Mouse (Mus musculus) ES-CJ7 (cell line): ENCODE data around the gene Cyb5rl.
A peak's percentile ranks its signal among the peaks of the same experiment; 100 is the strongest.
"Not testable (repeated sequence)": the region's sequence is repeated elsewhere in the genome, so short reads cannot be mapped to it uniquely, and the experiment has no call there.

ENCODE experiments used
- DNase-seq: peaks from one replicate; pipeline ENCODE4 v3.0.0; 2011; ENCODE audit warnings: low read depth, low spot score

Gene Cyb5rl

DNA sequence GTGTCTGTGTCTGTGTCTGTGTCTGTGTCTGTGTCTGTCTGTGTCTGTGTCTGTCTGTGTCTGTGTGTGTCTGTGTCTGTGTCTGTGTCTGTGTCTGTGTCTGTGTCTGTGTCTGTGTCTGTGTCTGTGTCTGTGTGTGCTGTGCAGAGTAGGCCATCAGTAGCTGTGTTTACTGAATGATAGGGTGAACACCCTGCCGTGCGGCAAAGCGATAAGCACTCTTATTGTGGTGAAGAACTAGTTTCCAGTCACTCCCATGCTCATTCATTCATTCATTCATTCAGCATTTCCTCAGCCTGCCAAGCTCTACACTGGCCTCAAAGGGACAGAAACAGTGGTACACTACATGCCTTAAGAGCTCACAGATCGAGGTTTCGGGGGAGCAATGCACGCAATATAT is 42.4 kb downstream of the Cyb5rl start:
- not testable (repeated sequence) for DNase-seq

DNA sequence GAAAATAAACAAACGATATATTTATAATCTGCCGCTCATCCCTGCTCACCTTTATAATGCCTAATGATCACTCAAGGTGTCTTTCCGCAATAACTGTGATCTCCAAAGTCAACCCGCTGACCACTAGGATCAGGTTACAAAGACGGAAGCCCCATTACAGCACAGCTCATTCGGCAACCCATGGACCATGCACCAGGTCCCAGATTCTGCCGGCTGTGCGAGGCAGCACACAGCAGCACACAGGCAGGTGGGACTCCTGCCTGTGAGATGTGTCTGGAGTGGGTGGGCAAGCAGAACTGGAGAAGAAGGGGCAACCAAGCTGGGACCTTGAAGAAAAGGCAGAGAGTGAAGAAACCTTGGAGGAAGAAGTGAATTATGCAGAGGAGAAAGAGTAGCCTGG is 47.5 kb downstream of the Cyb5rl start:
- DNase-seq: no peak

DNA sequence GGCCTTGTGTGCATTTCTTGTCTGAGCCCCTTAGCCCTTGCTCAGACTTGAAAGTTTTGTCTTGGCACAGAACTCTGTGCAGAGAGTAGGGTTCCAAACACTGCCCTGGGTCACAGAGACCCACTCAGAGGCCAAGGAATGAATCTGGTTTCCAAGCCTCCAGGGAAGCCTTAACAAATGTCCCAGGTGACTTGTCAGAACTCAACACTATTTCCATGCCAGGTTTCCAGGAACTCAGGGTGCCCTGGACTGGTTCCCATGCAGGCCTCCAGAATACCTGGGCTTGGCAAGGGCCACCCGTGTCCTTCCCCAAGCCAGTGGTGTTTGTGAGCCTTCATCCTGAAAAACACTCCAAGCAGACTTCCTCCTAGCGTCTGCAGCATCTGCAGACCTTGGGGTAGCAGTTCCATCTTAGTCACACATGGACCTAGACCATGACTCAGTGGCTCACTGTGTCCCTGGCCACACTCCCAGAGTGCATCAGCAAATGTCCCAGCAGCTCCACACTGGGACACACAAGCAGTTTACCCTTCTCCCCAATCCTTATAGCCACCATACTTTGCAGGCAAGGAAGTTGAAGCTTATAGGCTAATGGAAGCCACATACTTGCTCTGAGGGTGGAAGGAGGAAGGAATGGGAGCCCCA is 51.1 kb downstream of the Cyb5rl start:
- no peak for DNase-seq

DNA sequence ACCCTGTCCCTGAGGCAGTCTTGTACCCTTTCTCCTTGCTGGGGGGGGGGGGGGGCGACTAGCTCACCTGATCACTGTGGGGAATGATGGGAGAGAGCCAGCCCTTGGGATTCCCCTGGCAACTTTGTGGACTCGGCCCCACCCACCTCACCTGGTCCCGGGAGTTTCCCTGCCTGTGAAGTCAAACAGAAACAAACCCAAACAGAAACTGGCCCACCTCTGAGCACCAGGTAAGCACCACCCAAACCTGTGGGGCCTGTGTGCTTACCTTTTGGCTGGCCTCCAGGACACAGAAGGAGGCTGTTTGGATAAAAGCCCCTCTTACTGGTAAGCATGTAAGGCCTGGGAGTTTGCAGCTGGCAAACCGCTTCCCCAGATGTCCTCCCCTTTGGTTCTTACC is 52.3 kb downstream of the Cyb5rl start:
- no peak for DNase-seq

DNA sequence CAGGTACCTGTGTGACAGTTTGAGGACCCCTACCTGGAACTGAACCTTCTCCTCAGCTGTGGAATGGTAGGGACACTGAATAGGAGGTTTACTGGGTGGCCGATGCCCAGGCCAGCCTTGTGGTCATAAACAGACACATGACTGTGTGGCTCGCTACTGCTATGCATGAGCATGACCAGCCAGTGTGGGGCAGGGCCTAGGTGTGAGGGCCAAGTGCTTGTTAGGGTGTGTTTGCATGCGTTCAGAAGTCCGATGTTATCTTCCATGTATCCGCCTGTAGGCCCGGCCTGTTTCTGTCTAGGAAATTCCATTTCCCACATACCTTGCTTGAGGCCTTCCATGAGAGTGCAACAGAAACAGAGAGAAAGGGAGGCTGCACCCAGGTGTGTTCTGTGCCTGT is 53.9 kb downstream of the Cyb5rl start:
- no peak for DNase-seq

DNA sequence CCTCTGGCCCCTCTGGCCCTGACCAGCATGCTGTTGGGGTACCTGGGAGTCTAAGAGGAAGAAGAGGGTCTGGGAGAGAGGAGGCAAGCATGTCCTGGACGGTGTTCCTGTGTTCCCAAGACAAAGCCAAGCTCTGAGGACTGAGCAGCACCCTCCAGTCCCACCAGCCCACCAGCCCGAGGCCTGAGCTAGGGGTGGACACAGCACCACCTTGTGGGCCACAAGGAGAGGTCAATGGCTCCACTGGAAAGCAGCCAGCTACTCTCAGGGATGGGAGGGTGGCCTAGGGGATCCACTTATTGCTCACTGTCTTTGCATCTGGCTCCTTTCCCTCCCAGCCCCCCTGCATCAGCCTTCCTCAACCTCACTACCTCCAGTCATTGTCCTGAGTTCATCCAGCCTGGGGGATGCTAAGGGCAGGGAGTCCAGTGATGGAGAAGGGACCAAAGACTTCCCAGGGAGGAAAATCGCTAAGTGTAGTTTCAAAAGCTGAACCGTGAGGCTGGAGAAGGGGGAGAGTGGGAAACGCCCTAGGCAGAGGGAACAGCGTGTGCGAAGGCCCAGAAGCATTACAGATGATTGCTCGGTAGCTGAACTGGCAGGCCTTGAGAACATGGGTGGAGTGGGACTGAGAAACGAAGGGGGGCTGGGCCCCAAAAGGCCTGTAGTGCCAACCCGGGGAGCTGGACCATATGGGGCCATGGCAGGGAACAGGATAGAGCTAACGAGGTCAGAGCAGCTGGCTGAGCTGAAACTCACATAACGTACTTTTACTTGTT is 54.6 kb downstream of the Cyb5rl start:
- peak; percentile 26 for DNase-seq

DNA sequence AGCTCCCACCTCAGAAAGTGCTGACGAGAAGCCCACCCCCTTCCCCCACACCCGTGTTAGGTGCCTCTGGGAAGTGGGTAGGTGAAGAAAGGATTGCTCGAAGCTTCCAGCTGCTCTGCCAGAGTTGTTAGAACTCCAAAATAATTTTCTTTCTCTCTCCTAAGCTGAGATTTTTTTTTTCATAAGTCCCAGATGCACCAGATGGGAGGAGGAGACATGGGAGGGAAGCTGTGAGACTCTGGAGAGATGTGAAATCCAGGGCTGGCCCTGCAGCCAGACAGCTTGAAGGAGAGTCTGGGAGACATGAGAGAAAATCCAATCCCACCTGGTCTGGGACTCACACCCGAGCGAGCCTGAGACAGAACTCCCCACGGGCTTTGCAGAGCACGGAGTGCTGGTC is 57.6 kb downstream of the Cyb5rl start:
- DNase-seq: no peak

DNA sequence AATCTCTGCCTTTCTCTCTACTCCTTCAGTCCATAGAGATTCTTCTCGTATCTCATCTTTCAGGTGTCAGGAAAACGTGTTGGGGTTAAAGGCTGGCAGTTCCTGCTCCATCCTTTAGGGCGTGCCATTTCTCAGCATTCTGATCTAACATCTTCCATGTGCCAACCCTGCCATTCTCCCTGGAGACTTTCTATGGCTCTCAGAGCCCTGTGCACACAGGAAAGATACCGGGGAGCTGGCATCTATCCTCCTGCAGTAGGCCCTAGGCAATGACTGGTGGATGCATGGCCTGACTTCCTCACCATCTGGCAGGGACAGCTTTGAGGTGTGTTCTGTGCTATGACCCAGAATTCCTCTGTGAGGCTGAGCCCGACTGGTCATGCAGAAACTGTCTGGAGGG is 58.3 kb downstream of the Cyb5rl start:
- no peak for DNase-seq

DNA sequence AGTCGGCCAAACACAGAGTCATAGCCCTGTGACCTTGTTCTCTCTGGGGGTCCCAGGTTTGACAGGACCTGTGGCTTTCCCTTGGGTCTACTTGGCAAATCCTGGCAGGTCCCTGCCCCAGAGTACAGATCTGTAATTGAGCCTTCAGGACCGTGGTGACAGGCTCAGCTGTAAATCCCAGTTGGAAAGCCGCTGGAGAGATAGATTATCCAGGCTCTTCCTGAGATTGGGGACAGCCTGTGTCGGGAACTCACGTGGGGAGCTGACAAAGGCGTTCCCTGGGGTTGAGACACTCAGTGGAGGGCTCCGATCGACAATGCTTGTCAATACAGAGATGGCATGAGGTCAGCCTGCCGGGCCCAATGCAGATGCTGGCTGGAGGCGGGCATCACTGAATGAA is 59.6 kb downstream of the Cyb5rl start:
- DNase-seq: no peak

DNA sequence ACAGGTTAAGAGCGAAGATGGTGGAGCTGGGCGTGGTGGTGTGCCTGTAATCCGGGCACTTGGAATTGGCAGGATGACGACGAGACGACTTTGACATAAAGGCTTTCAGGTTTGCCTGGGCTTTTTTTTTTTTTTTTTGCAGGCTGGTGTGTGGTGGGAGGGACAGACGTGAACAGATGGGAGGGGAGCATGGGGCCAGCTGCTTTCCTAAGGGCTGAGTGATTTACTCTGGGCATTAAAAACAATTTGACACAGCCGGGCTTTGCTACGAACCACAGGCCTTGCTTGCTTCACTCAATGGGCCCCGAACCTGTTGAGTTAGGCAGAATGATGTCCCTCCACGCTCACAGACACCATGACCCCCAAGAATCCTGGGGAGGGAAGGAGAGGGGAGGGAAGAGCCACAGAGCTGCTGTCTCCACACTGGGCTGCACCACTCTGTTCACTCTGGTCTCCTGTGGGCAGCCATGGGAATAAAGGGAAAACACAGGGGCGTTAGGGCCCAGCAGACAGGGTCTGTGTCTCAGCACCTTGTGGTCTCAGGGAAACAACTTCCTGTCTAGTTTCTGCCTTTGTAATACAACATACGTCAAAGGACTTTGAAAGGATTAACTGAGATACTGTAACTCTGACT is 60.2 kb downstream of the Cyb5rl start:
- no peak for DNase-seq

DNA sequence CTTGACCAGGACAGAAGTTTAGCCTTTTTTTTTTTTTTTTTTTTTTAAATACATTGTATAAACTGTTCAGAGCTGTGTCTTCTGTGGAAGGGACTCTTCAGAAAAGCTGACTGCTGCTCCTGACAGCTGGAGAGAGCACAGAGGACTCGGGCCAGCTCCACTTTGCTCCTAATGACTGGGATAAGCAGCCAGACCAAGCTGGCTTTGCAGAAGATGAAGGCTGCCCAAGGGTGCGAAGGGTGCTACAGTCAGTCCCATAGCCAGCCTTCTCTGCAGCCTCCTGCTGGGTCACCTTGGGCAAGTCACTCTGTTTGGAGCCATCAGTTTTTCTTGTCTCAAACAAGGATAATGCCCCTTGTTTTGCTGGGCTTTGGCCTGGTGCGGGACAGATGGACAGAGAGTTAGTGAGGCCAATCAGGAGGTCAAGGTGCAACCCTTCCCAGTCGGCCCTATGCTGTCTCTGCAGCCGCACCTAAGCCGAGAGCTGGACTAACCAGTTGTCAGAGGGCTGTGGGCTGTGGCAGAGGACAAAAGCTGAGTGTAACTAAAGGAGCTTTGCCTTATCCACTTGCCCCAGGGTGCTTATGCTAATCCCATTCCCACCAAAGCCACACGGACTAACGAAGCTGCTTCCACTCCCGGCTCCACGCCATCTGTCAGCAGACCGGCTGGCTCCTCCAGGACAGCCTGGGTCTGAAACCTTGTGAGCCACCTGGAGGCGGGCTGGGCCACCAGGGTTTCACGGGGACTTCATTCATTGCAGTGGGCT is 61.3 kb downstream of the Cyb5rl start:
- DNase-seq: peak; percentile 31

DNA sequence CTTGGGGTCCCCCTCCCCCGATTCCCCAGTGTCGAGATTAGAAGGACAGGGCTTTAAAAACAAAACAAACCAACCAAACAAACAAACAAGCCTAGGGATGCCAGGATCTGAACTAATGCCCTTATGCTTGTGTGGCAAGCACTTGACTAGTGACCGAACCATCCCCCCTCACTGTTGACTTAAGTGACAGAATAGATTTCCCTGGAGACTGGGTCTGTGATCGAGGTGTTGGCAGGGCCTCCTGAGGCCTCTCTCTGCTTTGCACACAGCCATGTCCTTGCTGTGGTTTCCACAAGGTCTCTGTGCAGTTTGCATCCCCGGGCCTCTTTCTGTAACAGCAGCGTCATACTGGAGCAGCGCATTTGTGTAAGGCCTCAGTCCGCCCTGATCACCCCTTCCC is 62.6 kb downstream of the Cyb5rl start:
- no peak for DNase-seq

DNA sequence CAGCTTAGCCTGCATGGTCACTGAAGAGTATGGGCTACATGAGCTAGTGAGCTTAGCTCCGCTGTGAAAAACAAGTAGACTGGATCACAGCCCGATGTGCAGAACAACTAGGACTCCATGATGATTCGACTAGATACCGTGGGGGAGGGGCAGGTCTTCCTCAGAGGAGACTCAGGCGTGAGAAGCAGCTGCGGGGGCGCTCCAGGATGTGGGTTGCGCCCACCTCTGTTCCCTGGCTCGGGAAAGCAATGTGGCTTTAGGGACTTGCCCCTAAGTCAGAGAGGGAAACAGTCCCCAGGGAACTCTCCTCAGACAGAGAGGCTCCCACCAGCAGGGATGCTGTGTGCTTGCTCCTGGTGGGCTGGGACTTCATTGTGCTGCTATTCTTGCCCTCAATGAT is 63.7 kb downstream of the Cyb5rl start:
- peak; percentile 35 for DNase-seq

DNA sequence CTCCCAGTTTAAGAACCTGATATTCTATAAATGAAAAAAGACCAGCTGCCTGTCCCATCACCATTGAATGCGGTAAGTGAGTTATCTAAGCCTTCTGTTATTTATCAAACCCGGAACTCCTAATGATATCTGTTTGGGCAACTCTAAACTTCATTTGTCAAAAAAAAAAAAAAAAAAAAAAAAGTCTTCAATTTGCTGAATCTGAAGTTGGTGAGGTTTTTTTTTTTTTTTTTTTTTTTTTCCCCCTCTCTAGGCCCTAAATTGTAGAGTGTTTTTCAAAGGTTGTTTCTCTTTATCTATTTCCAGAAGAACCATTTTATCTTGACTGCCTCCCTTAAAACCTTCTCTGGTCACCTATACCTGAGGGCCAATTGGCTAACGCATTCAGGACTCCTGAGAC is 68.1 kb downstream of the Cyb5rl start:
- no peak for DNase-seq

DNA sequence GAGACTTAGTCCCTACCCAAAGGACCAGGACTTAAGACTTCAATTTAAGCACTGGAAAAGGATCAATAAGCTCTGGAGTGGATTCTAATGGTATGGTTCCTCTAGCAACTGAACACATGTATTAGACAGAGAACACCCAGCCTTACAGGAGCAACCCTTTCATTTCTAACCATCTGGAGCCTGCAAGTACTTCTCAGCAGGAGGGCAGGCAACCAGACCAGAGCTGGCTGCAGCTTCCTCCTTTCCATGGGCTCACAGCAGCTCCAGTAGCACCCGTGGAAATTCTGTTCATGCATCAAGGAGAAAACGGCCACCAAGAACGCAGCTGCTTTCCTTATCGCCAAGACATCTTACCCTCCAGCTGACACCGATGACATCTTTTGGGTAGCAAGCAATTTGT is 68.9 kb downstream of the Cyb5rl start:
- no peak for DNase-seq

DNA sequence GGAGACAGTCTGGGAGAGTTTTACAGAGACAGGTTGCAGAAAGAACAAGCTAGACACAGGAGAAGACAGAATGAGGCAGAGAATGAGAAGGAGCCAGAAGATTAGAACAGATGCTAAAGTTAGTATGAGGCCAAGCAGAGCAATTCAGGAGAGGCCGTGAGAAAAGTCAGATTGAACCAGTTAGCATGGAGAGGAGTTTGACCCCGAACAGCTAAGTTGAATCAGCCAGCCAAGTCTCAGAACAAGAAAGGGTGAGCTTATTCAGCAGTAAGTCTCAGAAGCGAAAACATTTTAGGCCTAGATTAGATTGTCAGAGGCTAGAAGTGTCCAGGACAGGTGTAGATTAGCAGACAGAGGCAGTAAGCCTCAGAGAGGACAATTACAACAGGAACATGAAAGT is 69.7 kb downstream of the Cyb5rl start:
- no peak for DNase-seq
